Mouse (Mus musculus): ENCODE data around the gene Knl1. TPM values are rescaled to one million over a fixed set of nuclear protein-coding genes. Genes with fewer than 3 reads are reported as not detected.

Gene Knl1
- total RNA-seq, 2 experiments from 2014 or later: 55.3 to 69.4 TPM

- no peak for ATAC-seq (replicated peaks; ENCODE audit: poor library complexity)
These were observed 107.8 kb downstream of the Knl1 start for GRCm38 (mm10) chr2:119154683-119155082.

Other genes with a start within 250 kb of the Knl1 start
- 50.8 and 55.8 TPM in 2 replicates for gene Knstrn, start 233.1 kb upstream of the Knl1 start, total RNA-seq (2015)
- 215 and 245 TPM in 2 replicates for gene Knstrn, start 233.1 kb upstream of the Knl1 start, total RNA-seq (2017)
- gene Ivd, start 185.2 kb upstream of the Knl1 start, total RNA-seq (2015): 25.9 and 29.6 TPM in 2 replicates
- 37.4 and 39.7 TPM in 2 replicates for gene Ivd, start 185.2 kb upstream of the Knl1 start, total RNA-seq (2017)
- 6.0 and 6.5 TPM in 2 replicates for gene Bahd1, start 146.7 kb upstream of the Knl1 start, total RNA-seq (2015)
- gene Bahd1, start 146.7 kb upstream of the Knl1 start, total RNA-seq (2017): 4.9 and 7.1 TPM in 2 replicates
- gene Chst14, start 120.6 kb upstream of the Knl1 start, total RNA-seq (2015): 4.6 and 5.7 TPM in 2 replicates
- 1.5 and 4.7 TPM in 2 replicates for gene Chst14, start 120.6 kb upstream of the Knl1 start, total RNA-seq (2017)
- gene Ccdc32, start 17.7 kb upstream of the Knl1 start, total RNA-seq (2015): 10.4 and 12.7 TPM in 2 replicates
- 15.2 and 16.2 TPM in 2 replicates for gene Ccdc32, start 17.7 kb upstream of the Knl1 start, total RNA-seq (2017)
- 13.0 and 14.6 TPM in 2 replicates for gene Rpusd2, start 12.3 kb upstream of the Knl1 start, total RNA-seq (2015)
- gene Rpusd2, start 12.3 kb upstream of the Knl1 start, total RNA-seq (2017): 16.0 and 17.6 TPM in 2 replicates
- gene Rad51, start 65.7 kb downstream of the Knl1 start, total RNA-seq (2015): 35.8 and 37.2 TPM in 2 replicates
- 33.6 and 33.8 TPM in 2 replicates for gene Rad51, start 65.7 kb downstream of the Knl1 start, total RNA-seq (2017)
- gene Rmdn3, start 109.9 kb downstream of the Knl1 start, total RNA-seq (2015): 19.5 and 21.0 TPM in 2 replicates
- 39.8 and 44.2 TPM in 2 replicates for gene Rmdn3, start 109.9 kb downstream of the Knl1 start, total RNA-seq (2017)
- 0.42 and 4.3 TPM in 2 replicates for gene Gchfr, start 120.7 kb downstream of the Knl1 start, total RNA-seq (2015)
- gene Gchfr, start 120.7 kb downstream of the Knl1 start, total RNA-seq (2017): not detected in 2 replicates
- gene Gm14137, start 127.4 kb downstream of the Knl1 start, total RNA-seq (2015): not detected in 2 replicates
- gene Gm14137, start 127.4 kb downstream of the Knl1 start, total RNA-seq (2017): not detected in 2 replicates
- 29.4 and 38.4 TPM in 2 replicates for gene Zfyve19, start 161.5 kb downstream of the Knl1 start, total RNA-seq (2015)
- gene Zfyve19, start 161.5 kb downstream of the Knl1 start, total RNA-seq (2017): 59.2 and 79.1 TPM in 2 replicates
- gene Dnajc17, start 161.7 kb downstream of the Knl1 start, total RNA-seq (2015): 32.6 and 34.6 TPM in 2 replicates
- 86.0 and 87.8 TPM in 2 replicates for gene Dnajc17, start 161.7 kb downstream of the Knl1 start, total RNA-seq (2017)
- not detected in 2 replicates for gene Ppp1r14d, start 182.8 kb downstream of the Knl1 start, total RNA-seq (2015)
- gene Ppp1r14d, start 182.8 kb downstream of the Knl1 start, total RNA-seq (2017): not detected in 2 replicates
- 0.20 and 0.44 TPM in 2 replicates for gene Spint1, start 190.2 kb downstream of the Knl1 start, total RNA-seq (2015)
- gene Spint1, start 190.2 kb downstream of the Knl1 start, total RNA-seq (2017): 0.14 TPM in 1 of 2 replicates, not detected in the other
- gene Rhov, start 224.2 kb downstream of the Knl1 start, total RNA-seq (2015): not detected in 2 replicates
- gene Rhov, start 224.2 kb downstream of the Knl1 start, total RNA-seq (2017): not detected in 2 replicates
- 7.2 and 7.6 TPM in 2 replicates for gene Vps18, start 241.6 kb downstream of the Knl1 start, total RNA-seq (2015)
- 18.8 and 20.0 TPM in 2 replicates for gene Vps18, start 241.6 kb downstream of the Knl1 start, total RNA-seq (2017)

Data from megakaryocyte progenitor cell, adult 5-6 weeks (primary cell).